Mouse (Mus musculus): ENCODE results near the gene Cacna1b.

DNA sequence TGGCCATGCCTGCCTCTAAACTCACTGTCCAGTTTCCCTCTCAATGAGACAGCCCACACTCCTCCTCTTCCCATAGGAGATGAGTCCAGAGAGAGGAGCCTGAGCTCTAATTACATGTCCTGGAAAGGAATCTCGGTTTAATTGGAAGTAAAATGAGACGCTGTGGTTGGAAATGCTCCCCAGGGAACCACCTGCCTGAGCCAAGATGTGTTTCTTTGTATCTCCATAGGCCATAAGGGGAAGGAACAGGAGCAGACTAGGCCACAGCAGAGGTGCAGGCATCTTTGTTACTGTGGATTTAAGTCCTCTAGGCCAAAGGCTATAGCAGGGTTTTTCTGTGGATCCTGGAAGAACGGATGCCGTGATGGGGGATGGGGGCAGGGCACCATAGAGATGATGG is 10.4 kb downstream of the Cacna1b start:
- TF ChIP-seq POLR2A (IDR thresholded peaks at IDR 0.05; ENCODE audit: control insufficient read depth, extremely low read depth, insufficient read depth, low read length, poor library complexity) (no peak), CTCF (IDR thresholded peaks at IDR 0.05; ENCODE audit: borderline replicate concordance, control insufficient read depth, extremely low read depth, insufficient read depth, low read length, poor library complexity) (no peak)
